Mouse (Mus musculus): ENCODE results near the gene Lyz2. TPM values are rescaled to one million over a fixed set of nuclear protein-coding genes. Genes with fewer than 3 reads are reported as not detected.

Gene Lyz2
- total RNA-seq, 1 experiment from 2014 or later, result 2,637 TPM

Other genes with a start within 250 kb of the Lyz2 start
- gene Lrrc10, start 237.0 kb downstream of the Lyz2 start, total RNA-seq (2017), result not detected in 2 replicates
- gene Cct2, start 218.5 kb downstream of the Lyz2 start, total RNA-seq (2017), result 204 and 205 TPM in 2 replicates
- gene Frs2, start 133.8 kb downstream of the Lyz2 start, total RNA-seq (2017), result 20.9 and 21.5 TPM in 2 replicates
- 80.4 and 111 TPM in 2 replicates for gene Yeats4, start 57.8 kb downstream of the Lyz2 start, total RNA-seq (2017)
- gene 9530003J23Rik, start 43.6 kb downstream of the Lyz2 start, total RNA-seq (2017), result not detected in 2 replicates
- gene Lyz1, start 10.5 kb upstream of the Lyz2 start, total RNA-seq (2017), result 1.6 and 3.5 TPM in 2 replicates
- 121 and 129 TPM in 2 replicates for gene Cpsf6, start 97.7 kb upstream of the Lyz2 start, total RNA-seq (2017)

All from neutrophil, adult 5-6 weeks (primary cell).